Mouse (Mus musculus): ENCODE results near the gene Hand1. TPM values are rescaled to one million over a fixed set of nuclear protein-coding genes. Genes with fewer than 3 reads are reported as not detected.
A peak's percentile ranks its signal among the peaks of the same experiment; 100 is the strongest.
"Not testable (repeated sequence)": the region's sequence is repeated elsewhere in the genome, so short reads cannot be mapped to it uniquely, and the experiment has no call there.

Gene Hand1
- total and polyA plus RNA-seq, 3 experiments: not detected

- not testable (repeated sequence) for H3K27me3 ChIP-seq (ENCODE audit: control insufficient read depth in 1 of 2, insufficient read depth in 2 of 2, low read length in 2 of 2)
These were observed 14.1 kb upstream of the Hand1 start for GRCm38 (mm10) chr11:57846421-57847363.

GRCm38 (mm10) chr11:57841391-57841790 is 8.8 kb upstream of the Hand1 start:
- no peak overlapping the region for H3K9ac ChIP-seq (ENCODE audit: control insufficient read depth, low read depth, low read length, poor library complexity, severe bottlenecking)
- H3K4me3 ChIP-seq (ENCODE audit: control insufficient read depth in 1 of 2, insufficient read depth in 1 of 2, low read depth in 2 of 2, low read length in 2 of 2): no peak overlapping the region
- H3K27me3 ChIP-seq (ENCODE audit: control insufficient read depth in 1 of 2, insufficient read depth in 2 of 2, low read length in 2 of 2): peaks cover 15 to 36% of the 10 kb centered on the region in 2 experiments
- no peak overlapping the region for H3K27ac ChIP-seq (ENCODE audit: control insufficient read depth, low read depth, low read length)
- no peaks in the 10 kb centered on the region for H3K9me3 ChIP-seq (replicated peaks; ENCODE audit: insufficient read depth, low read length)
- no peak for DNase-seq (ENCODE audit: low read depth, low spot score)
- TF ChIP-seq ZMIZ1 (IDR thresholded peaks at IDR 0.05; ENCODE audit: low read depth, low read length) (no peak), MYC (IDR thresholded peaks at IDR 0.05; ENCODE audit: low read depth, low read length) (no peak), EP300 (IDR thresholded peaks at IDR 0.05; ENCODE audit: low read depth in 1 of 2, low read length in 2 of 2) (no peak), ETS1 (IDR thresholded peaks at IDR 0.05; ENCODE audit: low read depth, low read length) (no peak), MYB (IDR thresholded peaks at IDR 0.05; ENCODE audit: low read depth, low read length) (no peak), SMC3 (IDR thresholded peaks at IDR 0.05; ENCODE audit: low read depth, low read length) (no peak), KAT2A (conservative IDR thresholded peaks at IDR 0.05; ENCODE audit: low read depth, low read length) (no peak), USF1 (IDR thresholded peaks at IDR 0.05; ENCODE audit: low read depth, low read length) (no peak), TCF12 (IDR thresholded peaks at IDR 0.05; ENCODE audit: low read depth, low read length) (no peak), POLR2AphosphoS2 (IDR thresholded peaks at IDR 0.05; ENCODE audit: low read length) (no peak), E2F4 (IDR thresholded peaks at IDR 0.05; ENCODE audit: borderline replicate concordance, low read depth, low read length) (no peak), ZC3H11A (IDR thresholded peaks at IDR 0.05; ENCODE audit: low read depth, low read length) (no peak), RAD21 (IDR thresholded peaks at IDR 0.05; ENCODE audit: low read depth, low read length) (no peak), MAX (IDR thresholded peaks at IDR 0.05; ENCODE audit: low read length) (no peak)
- H3K4me1 ChIP-seq (ENCODE audit: control insufficient read depth in 1 of 2, insufficient read depth in 2 of 2, low read length in 2 of 2): no peaks in the 10 kb centered on the region
- no peaks in the 10 kb centered on the region for H3K36me3 ChIP-seq (ENCODE audit: control insufficient read depth in 1 of 2, insufficient read depth in 2 of 2, low read length in 2 of 2)
- H3K79me2 ChIP-seq (ENCODE audit: control insufficient read depth, insufficient read depth, low read length, poor library complexity): no peaks in the 10 kb centered on the region

More at GRCm38 (mm10) chr11:57846421-57847363, 14.1 kb upstream of the Hand1 start:
- TF ChIP-seq MXI1 (IDR thresholded peaks at IDR 0.05; ENCODE audit: low read depth, low read length) (peak; percentile 31; the same call in 1 of the 2 replicates), SIN3A (IDR thresholded peaks at IDR 0.05; ENCODE audit: low read length) (peak; percentile 44; the same call in 1 of the 2 replicates), HCFC1 (IDR thresholded peaks at IDR 0.05; ENCODE audit: low read depth, low read length) (0 out of 2 replicates have a peak, but pooled peaks have one; percentile 33), JUND (IDR thresholded peaks at IDR 0.05; ENCODE audit: low read depth, low read length) (peak; percentile 99), ZNF384 (IDR thresholded peaks at IDR 0.05; ENCODE audit: low read depth, low read length) (0 out of 2 replicates have a peak, but pooled peaks have one; percentile 3), TBP (IDR thresholded peaks at IDR 0.05; ENCODE audit: low read depth, low read length) (peak; percentile 94), MAX (IDR thresholded peaks at IDR 0.05; ENCODE audit: low read length) (0 out of 2 replicates have a peak, but pooled peaks have one; percentile 19), EP300 (IDR thresholded peaks at IDR 0.05; ENCODE audit: low read depth in 1 of 2, low read length in 2 of 2) (peak in 1 of 2 experiments; percentile 69; a peak in 3 of 4 replicates)
- not testable (repeated sequence) for H3K4me1 ChIP-seq (ENCODE audit: control insufficient read depth in 1 of 2, insufficient read depth in 2 of 2, low read length in 2 of 2); H3K36me3 ChIP-seq (ENCODE audit: control insufficient read depth in 1 of 2, insufficient read depth in 2 of 2, low read length in 2 of 2); H3K79me2 ChIP-seq (ENCODE audit: control insufficient read depth, insufficient read depth, low read length, poor library complexity); H3K9me3 ChIP-seq (replicated peaks; ENCODE audit: insufficient read depth, low read length)
- DNase-seq (ENCODE audit: low read depth, low spot score): peak; percentile 78
- Histone ChIP-seq H3K4me3 (ENCODE audit: control insufficient read depth in 1 of 2, insufficient read depth in 1 of 2, low read depth in 2 of 2, low read length in 2 of 2) (peak overlapping the region; percentile 5 to 53), H3K9ac (ENCODE audit: control insufficient read depth, low read depth, low read length, poor library complexity, severe bottlenecking) (peak overlapping the region; percentile 30), H3K27ac (ENCODE audit: control insufficient read depth, low read depth, low read length) (peak overlapping the region; percentile 49)
